Mouse (Mus musculus) intestine, postnatal 0 days (tissue): ENCODE data around the gene Rnf220. TPM values are rescaled to one million over a fixed set of nuclear protein-coding genes. Genes with fewer than 3 reads are reported as not detected.

Experiments used
- ATAC-seq: fragments of 200-750 bp; cut with Nextera tagmentation; 2 replicates; pipeline ENCODE4 v1.8.0; 2017; ENCODE audit warnings: mild to moderate bottlenecking, moderate TSS enrichment, moderate library complexity
- H3K27ac ChIP-seq: fragments of 300-500 bp; sonication (generic); 2 replicates; pipeline ENCODE4 v1.5.1; 2014; ENCODE audit warnings: mild to moderate bottlenecking, low read depth, low read length, moderate library complexity
- H3K27me3 ChIP-seq: fragments of 300-500 bp; sonication (generic); replicated peaks from 2 replicates; pipeline ENCODE4 v1.6.1; 2014; ENCODE audit warnings: low read length, mixed read lengths; ENCODE audit not compliant: control insufficient read depth, insufficient read depth
- H3K36me3 ChIP-seq: fragments of 300-500 bp; sonication (generic); 2 replicates; pipeline ENCODE4 v1.6.1; 2014; ENCODE audit warnings: mild to moderate bottlenecking, moderate library complexity; ENCODE audit not compliant: control insufficient read depth, insufficient read depth
- H3K4me1 ChIP-seq: fragments of 300-500 bp; sonication (generic); replicated peaks from 2 replicates; pipeline ENCODE4 v1.6.1; 2014; ENCODE audit warnings: antibody characterized with exemption, low read length, mixed read lengths; ENCODE audit not compliant: control insufficient read depth, insufficient read depth
- H3K4me2 ChIP-seq: fragments of 300-500 bp; sonication (generic); replicated peaks from 2 replicates; pipeline ENCODE4 v1.6.1; 2014; ENCODE audit warnings: low read depth, mild to moderate bottlenecking, moderate library complexity
- H3K4me3 ChIP-seq: fragments of 300-500 bp; sonication (generic); 2 replicates; pipeline ENCODE4 v1.5.1; 2014; ENCODE audit warnings: low read depth, low read length
- H3K9ac ChIP-seq: fragments of 300-500 bp; sonication (generic); 2 replicates; pipeline ENCODE4 v1.6.1; 2014; ENCODE audit warnings: mild to moderate bottlenecking, low read depth, low read length
- H3K9me3 ChIP-seq: fragments of 300-500 bp; sonication (generic); 2 replicates; pipeline ENCODE4 v1.6.1; 2016; ENCODE audit warnings: mixed run types; ENCODE audit not compliant: control insufficient read depth
- CTCF ChIP-seq: sonication (generic); IDR thresholded peaks from 2 replicates; pipeline ENCODE4 v1.5.1; 2016; ENCODE audit warnings: low read depth, mild to moderate bottlenecking, control low read depth, antibody characterized with exemption, moderate library complexity
- WGBS: fragments of 180-500 bp; shearing (Covaris S2); extraction: QIAGEN DNeasy Blood & Tissue Kit; methylation state at CpG from one replicate; pipeline ENCODE4 v1.1.7; 2014; 5-methylcytosine and 5-hydroxymethylcytosine counted together
- polyA plus RNA-seq: library from polyadenylated mRNA; unstranded; fragments of >200 nt; fragmentation: Nextera tagmentation; extraction: Ambion mirVana; gene quantifications from 2 replicates; pipeline ENCODE4 v1.2.1, GENCODE M21; 2015

Gene Rnf220
- polyA plus RNA-seq, 1 experiment from 2014 or later = 35.9 TPM

- no peak overlapping the region for H3K4me2 ChIP-seq
- no peak overlapping the region for H3K4me3 ChIP-seq
- H3K9me3 ChIP-seq = no peaks in the 10 kb centered on the region
- H3K27me3 ChIP-seq = no peaks in the 10 kb centered on the region
- no peaks in the 10 kb centered on the region for H3K36me3 ChIP-seq
- no peak overlapping the region for H3K9ac ChIP-seq
- no peak overlapping the region for H3K27ac ChIP-seq
- TF ChIP-seq CTCF = no peak
- WGBS = 74% methylated on average over 14 of the region's 14 CpGs
- no peak for ATAC-seq
- H3K4me1 ChIP-seq = no peaks in the 10 kb centered on the region
These were observed 87.5 kb downstream of the Rnf220 start for GRCm38 (mm10) chr4:117409144-117410048.

DNA sequence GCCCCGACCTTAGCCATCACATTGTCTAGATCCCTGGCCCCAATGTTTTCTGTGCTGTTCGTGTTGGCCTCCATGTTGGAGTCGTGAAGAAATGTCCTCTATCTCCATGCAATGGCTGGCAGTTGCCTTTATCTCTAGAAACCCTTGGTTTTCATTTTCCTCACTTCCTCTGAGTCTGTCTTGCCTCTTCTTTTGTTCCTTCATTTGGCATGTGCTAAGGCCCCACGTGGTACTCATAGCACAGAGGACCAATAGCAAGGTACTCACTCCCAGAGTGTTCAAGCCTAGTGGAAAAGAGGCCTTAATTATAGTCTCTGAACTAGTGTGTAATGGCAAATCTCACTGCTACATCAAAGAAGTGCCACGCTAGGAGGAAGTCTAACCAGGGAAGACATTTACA, 88.9 kb downstream of the Rnf220 start:
- no peaks in the 10 kb centered on the region for H3K27me3 ChIP-seq
- no peak overlapping the region for H3K4me2 ChIP-seq
- no peak for TF ChIP-seq CTCF
- H3K4me3 ChIP-seq = no peak overlapping the region
- no peaks in the 10 kb centered on the region for H3K36me3 ChIP-seq
- WGBS = 89% methylated on average over 5 of the region's 5 CpGs
- H3K4me1 ChIP-seq = no peaks in the 10 kb centered on the region
- no peaks in the 10 kb centered on the region for H3K9me3 ChIP-seq
- no peak for ATAC-seq
- no peak overlapping the region for H3K27ac ChIP-seq
- no peak overlapping the region for H3K9ac ChIP-seq

DNA sequence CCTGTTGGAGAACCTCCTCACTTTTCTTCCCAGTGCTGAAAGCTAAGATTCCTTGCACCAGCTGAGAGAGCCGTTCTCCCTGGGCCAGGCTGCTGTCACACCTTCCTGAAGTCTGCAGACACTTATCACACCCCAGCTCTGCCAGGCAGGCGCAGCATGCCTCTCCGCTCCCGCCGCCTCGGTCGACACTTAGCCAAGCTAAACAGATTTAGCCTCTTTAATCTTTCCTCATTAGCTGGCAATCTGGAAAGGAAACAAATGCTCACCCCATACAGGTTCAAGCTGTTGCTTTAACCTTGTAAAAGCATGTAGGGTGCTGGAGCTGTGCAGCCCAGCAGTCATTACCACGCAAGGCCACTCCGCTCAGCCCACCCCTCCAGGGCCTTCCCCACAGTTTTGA, 90.9 kb downstream of the Rnf220 start:
- no peak overlapping the region for H3K4me3 ChIP-seq
- no peaks in the 10 kb centered on the region for H3K36me3 ChIP-seq
- no peak overlapping the region for H3K4me2 ChIP-seq
- H3K4me1 ChIP-seq = no peaks in the 10 kb centered on the region
- ATAC-seq = no peak
- no peaks in the 10 kb centered on the region for H3K27me3 ChIP-seq
- H3K9me3 ChIP-seq = no peaks in the 10 kb centered on the region
- WGBS = 54% methylated on average over 9 of the region's 9 CpGs
- no peak for TF ChIP-seq CTCF
- no peak overlapping the region for H3K9ac ChIP-seq
- no peak overlapping the region for H3K27ac ChIP-seq

- WGBS = 91% methylated on average over 6 of the region's 6 CpGs
- no peak for ATAC-seq
- TF ChIP-seq CTCF = no peak
- Histone ChIP-seq H3K4me2 (no peak overlapping the region), H3K27me3 (no peaks in the 10 kb centered on the region), H3K4me1 (no peaks in the 10 kb centered on the region), H3K27ac (no peak overlapping the region), H3K4me3 (no peak overlapping the region), H3K36me3 (no peaks in the 10 kb centered on the region), H3K9me3 (no peaks in the 10 kb centered on the region), H3K9ac (no peak overlapping the region)
These were observed 91.6 kb downstream of the Rnf220 start for GRCm38 (mm10) chr4:117405211-117405610.

DNA sequence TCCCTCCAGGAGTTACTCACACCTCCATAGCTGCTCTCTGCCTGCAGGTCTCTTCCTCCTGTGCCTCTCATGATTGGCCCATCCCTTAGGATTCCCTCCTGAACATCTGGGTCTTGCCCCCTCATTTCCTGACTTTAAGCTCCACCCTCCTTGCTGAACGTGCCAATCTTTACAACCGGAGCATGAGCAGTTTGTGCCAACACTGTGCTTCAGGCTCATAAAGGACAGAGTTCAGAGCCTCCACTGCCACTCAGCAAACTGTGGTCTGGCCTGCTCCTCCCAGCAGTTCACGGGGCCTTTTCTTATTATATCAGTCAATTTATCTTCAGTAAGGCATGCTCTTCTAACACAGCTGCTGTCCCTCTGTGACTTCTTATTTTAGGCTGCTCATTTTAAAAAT, 93.4 kb downstream of the Rnf220 start:
- Histone ChIP-seq H3K9me3 (no peaks in the 10 kb centered on the region), H3K9ac (no peak overlapping the region), H3K4me2 (no peak overlapping the region), H3K4me3 (no peak overlapping the region), H3K27ac (peak overlapping the region; percentile 50), H3K36me3 (no peaks in the 10 kb centered on the region), H3K27me3 (no peaks in the 10 kb centered on the region), H3K4me1 (no peaks in the 10 kb centered on the region)
- WGBS = 10% methylated on average over 3 of the region's 3 CpGs
- no peak for TF ChIP-seq CTCF
- ATAC-seq = peak; percentile 82

GRCm38 (mm10) chr4:117397128-117397527, 99.7 kb downstream of the Rnf220 start:
- no peak overlapping the region for H3K9ac ChIP-seq
- no peak overlapping the region for H3K4me2 ChIP-seq
- no peaks in the 10 kb centered on the region for H3K9me3 ChIP-seq
- no peak overlapping the region for H3K27ac ChIP-seq
- WGBS = 63% methylated on average over 11 of the region's 11 CpGs
- H3K36me3 ChIP-seq = no peaks in the 10 kb centered on the region
- ATAC-seq = no peak
- 0 out of 2 replicates have a peak, but pooled peaks cover 5% of the 10 kb centered on the region for H3K27me3 ChIP-seq
- H3K4me3 ChIP-seq = no peak overlapping the region
- H3K4me1 ChIP-seq = no peaks in the 10 kb centered on the region
- no peak for TF ChIP-seq CTCF
